Mouse (Mus musculus) frontal cortex, postnatal 14 days (tissue): ENCODE results near the gene Cadm4.
"Not testable (repeated sequence)": the region's sequence is repeated elsewhere in the genome, so short reads cannot be mapped to it uniquely, and the experiment has no call there.

Source experiments
- DNase-seq, 2 experiments: peaks; one replicate each; pipeline ENCODE4 v3.0.0; 2022; ENCODE audit warnings: low spot score in 2 of 2

Gene Cadm4

GRCm38 (mm10) chr7:24501492-24501891 is 19.7 kb downstream of the Cadm4 start:
- no peak for DNase-seq

GRCm38 (mm10) chr7:24504004-24504403 is 22.2 kb downstream of the Cadm4 start:
- DNase-seq = no peak

DNA sequence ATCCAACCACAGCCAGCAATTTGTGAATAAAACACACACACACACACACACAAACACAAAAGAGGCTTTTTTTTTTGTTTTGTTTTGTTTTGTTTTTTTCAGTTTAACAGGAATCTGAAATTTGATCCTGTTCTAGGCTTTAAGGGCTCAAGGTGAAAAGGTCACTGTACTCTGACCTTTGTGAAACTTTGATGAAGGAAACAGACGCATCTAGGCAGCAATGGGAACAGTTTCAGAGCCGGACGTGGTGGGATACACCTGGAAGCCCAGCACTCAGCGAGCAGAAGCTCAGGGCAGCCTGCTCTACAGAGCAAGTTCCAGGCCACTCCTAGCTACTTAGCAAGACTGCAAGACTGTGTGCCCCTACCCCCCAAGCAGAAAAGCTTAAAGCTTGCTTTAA is 23.0 kb downstream of the Cadm4 start:
- no peak for DNase-seq

- DNase-seq = no peak
Observed at GRCm38 (mm10) chr7:24505447-24506064, 23.7 kb downstream of the Cadm4 start.

DNA sequence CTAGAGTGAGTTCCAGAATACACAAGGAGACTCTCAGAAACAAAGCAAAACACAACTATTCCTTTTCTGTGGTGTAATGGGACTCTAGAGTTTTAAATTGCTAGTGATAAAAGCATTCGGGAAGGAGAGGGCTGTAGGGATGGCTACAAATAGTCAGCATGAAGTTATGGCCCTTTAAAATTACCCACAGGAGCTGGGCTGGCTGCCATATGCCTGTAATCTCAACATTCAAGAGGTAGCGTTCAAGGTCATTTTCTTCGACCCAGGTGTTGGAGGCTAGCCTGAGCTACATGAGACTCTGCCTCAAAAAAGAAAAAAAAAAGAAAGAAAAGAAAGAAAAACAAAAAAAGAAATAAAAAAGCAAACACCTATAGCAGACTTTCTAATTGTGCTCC is 24.2 kb downstream of the Cadm4 start:
- no peak for DNase-seq

DNA sequence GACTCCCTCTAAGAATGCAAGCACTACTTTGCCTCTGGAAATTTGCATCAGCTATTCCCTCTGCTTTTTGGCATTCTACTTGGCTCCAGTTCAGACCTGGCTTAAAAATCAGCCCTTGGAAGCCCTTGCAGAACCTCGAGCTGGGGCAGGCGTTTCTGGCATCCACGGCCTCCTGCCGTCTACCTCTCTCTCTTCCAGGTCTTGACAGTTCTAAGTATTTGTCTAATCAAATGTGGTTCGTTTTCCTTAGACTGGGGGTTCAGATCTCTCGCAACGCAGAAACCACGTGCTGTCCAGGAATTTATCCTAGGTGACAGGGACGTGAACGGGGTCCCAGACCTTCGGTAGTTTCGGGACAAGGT is 24.6 kb downstream of the Cadm4 start:
- DNase-seq = no peak

- DNase-seq = peak; percentile 80 to 83
Observed at GRCm38 (mm10) chr7:24506838-24507725, 25.3 kb downstream of the Cadm4 start, which contains the start of gene Zfp428. Gene Zfp428, plus strand, starts transcription at chr7:24507006.

DNA sequence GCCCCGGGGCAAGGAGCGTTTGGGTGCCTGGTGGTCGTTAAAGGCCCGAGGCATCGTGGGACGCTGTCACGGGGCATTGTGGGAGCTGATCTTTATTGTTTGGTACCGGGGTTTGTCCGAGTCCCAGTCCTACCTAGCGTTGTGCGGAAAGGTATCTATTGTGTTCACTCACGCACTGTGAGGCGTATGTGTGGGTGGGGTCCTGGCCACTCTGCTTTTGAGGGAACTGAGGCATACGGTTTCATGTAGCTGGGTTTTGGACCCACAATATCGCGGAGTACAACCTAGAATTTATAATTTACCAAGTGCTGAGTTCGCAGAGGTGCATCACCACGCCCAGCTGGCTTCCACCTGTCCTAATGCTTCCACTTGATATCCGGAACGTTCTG is 25.9 kb downstream of the Cadm4 start:
- DNase-seq = no peak

DNA sequence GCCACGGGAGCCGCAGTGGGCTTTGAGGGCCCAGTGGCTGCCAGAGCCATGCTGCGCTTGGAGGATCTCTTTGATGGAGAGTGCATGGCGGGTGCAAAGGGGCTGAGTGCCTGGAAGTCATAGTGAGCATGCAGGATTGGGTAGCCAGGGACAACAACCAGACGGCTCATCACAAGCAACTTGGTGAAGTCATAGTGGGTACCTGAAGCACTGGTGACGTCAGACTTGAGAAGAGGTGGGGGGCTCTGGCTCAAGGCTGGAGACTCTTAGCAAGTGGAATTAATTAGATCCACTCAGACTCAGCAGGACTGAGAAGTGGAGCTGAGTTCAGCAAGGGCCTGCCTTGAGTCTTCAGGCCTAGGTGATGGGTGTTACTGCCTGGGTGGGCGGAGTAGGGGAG is 30.5 kb downstream of the Cadm4 start, which contains the start of gene AC161166.1:
AC161166.1 (minus strand) TSS at position 101 of the 400 bp plus-strand sequence.
- no peak for DNase-seq

GRCm38 (mm10) chr7:24516319-24516718 is 34.5 kb downstream of the Cadm4 start:
- DNase-seq = not testable (repeated sequence)

- DNase-seq = no peak
Observed at GRCm38 (mm10) chr7:24517077-24517476, 35.3 kb downstream of the Cadm4 start.

GRCm38 (mm10) chr7:24517654-24518053 is 35.8 kb downstream of the Cadm4 start:
- DNase-seq = no peak

- no peak for DNase-seq
Observed at GRCm38 (mm10) chr7:24519130-24519529, 37.3 kb downstream of the Cadm4 start.

DNA sequence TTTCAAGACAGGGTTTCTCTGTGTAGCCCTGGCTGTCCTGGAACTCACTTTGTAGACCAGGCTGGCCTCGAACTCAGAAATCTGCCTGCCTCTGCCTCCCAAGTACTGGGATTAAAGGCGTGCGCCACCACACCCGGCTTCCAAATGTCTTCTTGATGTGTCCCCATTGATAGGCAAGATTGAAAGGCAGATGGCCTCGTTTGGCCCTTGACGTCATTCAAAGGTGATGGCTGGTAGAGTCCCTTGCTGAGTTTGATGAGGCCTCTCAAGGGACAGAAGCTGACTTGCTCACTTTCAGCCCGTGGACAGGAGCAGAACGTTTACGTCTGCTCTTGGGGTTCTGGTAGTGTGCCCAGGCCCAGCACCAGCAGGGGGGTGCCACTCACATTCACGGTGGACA is 38.2 kb downstream of the Cadm4 start:
- DNase-seq = not testable (repeated sequence)

DNA sequence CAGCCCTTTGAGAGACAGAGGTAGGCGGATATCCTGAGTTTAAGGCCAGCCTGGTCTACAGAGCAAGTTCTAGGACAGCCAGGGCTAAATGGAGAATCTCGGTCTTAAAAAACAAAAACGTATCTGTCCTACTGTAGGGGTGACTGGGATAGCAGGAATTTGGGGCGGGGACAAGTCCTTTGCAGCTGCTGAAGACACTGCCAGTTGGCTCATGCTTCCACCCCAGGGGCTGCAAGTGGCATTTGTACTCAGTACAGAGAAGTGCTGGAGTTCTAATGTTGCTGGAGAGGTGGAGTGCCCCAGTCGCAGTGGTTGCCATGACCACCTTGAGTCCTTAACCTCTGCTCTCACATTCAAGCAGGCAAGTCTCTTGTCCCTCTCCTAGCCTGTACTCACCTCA is 41.0 kb downstream of the Cadm4 start:
- no peak for DNase-seq

GRCm38 (mm10) chr7:24523723-24524122 is 41.9 kb downstream of the Cadm4 start:
- no peak for DNase-seq

- no peak for DNase-seq
Observed at GRCm38 (mm10) chr7:24524978-24525377, 43.2 kb downstream of the Cadm4 start.

DNA sequence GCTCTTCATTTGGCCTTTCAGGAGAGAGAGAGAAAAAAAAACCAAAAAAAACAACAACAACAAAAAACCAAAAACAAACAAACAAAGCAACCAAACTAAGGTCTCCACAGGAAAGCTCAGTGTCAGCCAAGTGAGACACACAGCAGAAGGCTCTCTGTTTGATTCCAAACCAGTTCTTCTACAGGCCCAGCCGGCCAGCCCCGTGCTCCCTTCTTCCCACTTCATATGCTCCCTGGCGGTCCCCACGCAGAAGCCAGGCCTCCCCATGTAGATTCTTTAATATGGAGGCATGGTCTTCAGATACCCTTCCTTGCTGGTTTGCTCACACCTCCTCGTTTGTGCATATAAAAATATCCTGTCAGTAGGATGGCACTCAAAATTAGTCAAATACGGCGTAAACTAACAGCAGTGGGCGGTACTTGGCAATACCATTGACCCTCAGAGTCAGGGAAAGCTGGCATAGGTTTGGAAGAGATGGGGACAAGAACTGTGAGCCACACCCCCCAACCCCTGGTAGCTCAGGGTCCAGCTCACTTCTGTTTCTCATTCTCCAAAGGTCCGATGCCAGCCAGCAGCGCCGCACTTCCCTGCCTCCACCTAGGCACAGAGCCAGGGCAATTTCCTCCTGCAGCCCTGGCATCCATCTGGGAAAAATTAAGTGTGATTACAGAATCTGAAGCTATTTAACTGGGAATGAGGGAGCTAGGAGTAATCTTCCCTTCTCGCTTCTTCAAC is 44.0 kb downstream of the Cadm4 start:
- no peak for DNase-seq

DNA sequence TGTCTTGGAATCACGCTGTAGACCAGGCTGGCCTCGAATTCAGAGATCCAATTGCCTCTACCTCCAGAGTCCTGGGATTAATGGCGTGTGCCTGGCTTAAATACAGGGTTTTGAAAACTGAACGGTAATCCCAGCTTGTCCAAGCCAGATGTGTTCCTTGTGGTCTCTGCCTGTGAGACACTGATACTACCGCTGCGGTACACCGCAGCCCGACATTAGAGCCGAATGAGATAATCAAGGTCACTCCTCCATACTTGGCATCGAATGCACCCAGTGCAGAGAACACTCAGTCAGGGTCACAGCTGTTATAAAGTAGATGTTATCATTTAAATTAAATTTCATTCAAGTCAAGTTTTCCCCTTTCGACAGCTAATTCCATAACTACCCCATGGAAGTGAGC is 47.0 kb downstream of the Cadm4 start:
- no peak for DNase-seq

GRCm38 (mm10) chr7:24529580-24529979 is 47.8 kb downstream of the Cadm4 start:
- DNase-seq = no peak

- DNase-seq = peak; percentile 97 to 98
Observed at GRCm38 (mm10) chr7:24530062-24530931, 48.5 kb downstream of the Cadm4 start, which contains the start of gene Irgq. Gene Irgq, plus strand, starts transcription at chr7:24530689.
